Mouse (Mus musculus): ENCODE measurements around the gene Katnb1.

Katnb1 gene

DNA sequence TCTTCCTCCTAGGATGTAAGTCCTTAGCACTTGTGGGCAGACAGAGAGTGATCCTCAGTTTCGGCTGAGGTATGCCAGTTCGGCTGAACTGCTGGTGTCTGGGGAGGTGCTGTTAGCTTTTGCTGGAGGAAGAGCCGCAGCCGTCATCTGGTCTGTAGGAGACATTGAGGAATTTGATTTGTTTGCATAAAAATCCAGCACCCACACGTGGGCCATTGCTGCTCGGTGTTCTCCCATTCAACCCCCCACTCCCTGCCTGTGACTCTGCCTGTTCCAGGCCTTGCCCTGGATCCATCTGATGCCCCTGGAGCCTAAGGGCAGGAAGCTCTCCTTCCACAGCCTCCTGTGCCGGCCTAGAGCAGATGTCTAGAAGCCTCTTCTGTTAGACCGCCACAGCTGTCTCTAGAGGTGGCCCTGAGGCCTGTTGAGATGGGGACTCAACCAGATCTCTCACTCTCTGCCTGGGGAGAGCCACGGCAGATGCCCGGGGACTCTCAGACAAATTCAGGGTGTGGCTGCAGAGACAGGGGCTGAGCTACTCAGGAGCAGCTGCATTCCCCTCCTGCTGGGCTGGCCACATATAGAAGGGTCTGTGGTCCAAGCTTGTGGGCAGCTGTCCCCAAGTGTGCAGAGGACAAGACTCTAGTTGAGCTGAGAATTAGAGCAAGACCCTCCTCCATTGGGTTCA, 3.9 kb downstream of the Katnb1 start:
- DNase-seq: no peak

DNA sequence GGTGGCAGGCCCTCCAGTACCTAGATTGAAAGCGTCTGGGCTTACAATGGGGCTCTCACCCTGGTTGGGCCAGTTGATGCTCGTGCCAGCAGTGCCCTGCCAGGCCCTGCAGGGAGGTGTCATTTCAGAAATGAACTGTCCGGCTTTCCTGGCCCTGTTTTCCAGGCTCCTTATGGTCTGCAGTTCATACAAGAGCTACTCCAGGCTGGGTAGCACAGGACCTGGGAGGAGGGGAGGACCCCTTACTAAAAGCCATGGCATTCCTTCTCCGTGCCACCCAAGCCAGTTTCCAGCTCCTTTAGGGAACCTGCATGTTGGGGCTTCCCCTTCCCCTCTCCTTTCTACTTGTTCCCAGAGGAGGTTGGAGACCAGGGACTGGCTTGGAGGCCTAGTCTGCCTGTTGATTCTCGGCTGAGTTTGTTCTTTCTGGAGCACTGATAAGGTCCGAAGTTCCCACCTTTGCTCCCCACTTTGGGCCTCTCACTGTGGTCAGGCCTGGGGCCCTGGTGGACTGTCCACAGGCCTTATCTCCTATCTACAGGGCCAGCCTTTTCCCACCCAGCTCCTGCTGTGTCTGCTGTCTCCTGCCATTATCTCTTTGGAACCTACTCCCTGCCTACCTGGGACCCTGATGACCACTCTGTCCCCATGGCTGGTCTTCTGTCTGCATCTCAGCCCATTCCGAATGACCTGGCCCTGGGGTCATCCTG, 4.6 kb downstream of the Katnb1 start:
- DNase-seq: no peak

DNA sequence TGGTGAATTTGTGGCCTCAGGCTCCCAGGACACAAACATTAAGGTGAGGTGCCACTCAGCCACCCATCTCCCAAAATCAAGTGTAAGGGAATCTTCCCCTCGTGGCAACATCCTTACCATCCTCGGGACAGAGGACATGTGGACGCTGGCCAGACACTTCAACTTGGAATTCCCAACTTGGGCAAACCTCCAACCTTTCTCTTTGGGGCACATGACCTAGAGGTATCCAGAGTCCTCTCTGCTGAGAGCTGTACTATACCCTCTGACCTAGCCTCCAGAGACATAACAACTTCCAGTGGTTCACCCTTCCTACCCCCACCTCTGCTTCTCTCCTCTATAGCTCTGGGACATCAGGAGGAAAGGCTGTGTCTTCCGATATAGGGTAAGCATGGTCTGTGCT, 12.6 kb downstream of the Katnb1 start:
- DNase-seq: no peak

DNA sequence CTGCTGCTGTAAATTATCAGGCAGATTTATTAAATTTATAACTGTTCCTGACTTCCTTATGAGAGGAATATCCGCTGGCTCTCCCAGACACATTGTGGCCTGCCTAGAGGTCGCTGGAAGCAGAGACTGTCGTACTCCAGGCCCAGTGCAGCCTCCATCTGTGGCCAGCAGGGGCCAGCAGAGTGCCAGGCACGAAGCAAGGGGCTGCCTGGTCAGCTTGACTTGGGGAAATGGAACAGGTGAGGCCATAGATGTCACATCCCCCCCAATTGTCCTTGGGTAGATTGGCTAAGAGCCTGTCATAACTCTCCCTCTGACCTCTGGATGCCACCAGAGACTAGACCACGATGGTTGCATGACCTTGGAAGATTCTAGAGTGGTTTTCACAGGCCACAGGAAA, 18.0 kb downstream of the Katnb1 start:
- peak; percentile 79 for DNase-seq

GRCm38 (mm10) chr8:95101972-95102371, 21.0 kb downstream of the Katnb1 start:
- DNase-seq: no peak

GRCm38 (mm10) chr8:95107306-95107705, 26.3 kb downstream of the Katnb1 start:
- peak; percentile 21 for DNase-seq

- DNase-seq: no peak
Observed at GRCm38 (mm10) chr8:95112594-95112993, 31.6 kb downstream of the Katnb1 start.

DNA sequence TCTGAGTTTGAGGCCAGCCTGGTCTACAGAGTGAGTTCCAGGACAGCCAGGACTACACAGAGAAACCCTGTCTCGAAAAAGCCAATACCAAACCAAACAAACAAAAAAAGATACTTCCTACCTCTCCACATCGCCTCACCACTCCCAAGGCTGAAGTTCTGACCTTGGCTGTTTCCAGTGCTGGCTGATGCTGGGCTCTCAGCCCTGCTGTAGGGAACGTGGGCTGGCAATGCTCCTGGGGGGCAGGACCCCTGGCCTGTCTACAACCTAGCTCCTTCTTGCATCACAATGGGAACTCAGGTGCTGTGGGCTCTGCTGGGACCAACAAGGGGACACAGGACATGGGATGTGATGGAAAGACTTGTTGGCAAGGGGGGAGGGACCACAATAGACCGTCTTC, 32.1 kb downstream of the Katnb1 start:
- no peak for DNase-seq

GRCm38 (mm10) chr8:95113750-95114149, 32.8 kb downstream of the Katnb1 start:
- DNase-seq: peak; percentile 52

GRCm38 (mm10) chr8:95123455-95123854, 42.5 kb downstream of the Katnb1 start:
- DNase-seq: no peak

DNA sequence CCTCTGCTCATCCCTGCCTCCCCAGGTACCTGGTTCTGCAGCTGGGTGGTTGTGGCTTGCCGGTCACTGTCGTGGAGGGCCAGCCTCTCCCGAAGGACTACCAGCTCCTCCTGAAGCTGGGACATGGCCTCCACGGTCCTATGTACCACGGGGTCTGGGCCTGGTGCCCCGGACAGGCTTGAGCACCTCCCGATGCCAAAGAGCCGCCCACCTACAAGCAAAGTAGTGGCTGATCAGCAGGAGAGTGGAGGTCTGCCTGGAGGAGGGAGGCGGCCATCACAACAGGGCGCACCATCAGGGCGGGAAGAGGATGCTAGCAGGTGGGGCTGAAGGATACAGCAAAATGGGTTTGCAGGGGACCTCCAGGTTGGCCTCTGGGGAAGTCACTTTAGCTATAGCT, 45.5 kb downstream of the Katnb1 start:
- DNase-seq: no peak

DNA sequence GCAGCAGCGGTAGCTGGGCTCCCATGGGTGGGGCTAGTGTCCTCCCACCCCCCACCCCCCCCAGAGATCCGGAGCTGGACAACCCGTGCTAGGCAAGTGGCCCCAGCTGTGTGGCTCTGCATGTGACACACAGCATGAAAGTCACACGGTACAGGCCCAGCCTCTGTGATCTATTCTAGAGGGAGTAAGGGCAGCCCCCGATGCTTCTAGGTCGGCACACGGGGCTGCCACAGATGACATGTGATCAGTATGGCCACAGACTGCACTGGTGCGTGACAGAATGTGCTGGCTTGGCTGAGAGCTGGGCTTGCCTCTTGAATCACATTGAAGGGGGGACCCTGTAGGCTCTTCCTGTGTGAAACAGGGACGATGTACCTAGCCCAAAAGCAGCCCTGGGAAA, 46.7 kb downstream of the Katnb1 start:
- no peak for DNase-seq

GRCm38 (mm10) chr8:95128750-95129260, 47.8 kb downstream of the Katnb1 start:
- DNase-seq: no peak

DNA sequence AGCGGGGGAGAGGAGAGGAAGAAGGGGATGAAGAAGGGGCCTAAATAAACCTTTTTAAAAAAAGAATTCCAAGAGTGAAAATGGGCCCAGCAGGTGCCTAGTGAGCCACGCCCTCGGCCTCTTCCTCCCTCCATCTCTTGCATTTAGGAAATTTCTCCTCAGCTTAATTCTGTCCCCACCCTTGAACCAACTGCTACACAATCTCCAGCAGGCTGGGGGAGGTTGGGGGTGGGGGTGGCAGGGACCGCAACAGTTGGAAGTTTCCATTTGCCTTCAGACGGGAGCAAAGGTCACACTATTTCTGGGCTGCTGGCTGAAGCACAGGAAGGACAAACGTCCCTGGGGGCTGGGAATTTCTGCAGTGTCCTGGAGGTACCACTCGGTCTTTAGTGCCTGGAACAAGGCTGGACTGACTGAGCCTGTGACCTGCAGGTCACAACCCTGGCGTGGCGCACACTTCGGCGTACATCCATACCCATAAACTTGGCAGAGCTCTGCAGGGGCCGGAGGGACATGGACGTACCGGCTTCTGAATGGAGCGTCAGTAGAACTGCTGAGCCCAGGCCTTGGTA, 50.1 kb downstream of the Katnb1 start:
- peak; percentile 38 for DNase-seq

DNA sequence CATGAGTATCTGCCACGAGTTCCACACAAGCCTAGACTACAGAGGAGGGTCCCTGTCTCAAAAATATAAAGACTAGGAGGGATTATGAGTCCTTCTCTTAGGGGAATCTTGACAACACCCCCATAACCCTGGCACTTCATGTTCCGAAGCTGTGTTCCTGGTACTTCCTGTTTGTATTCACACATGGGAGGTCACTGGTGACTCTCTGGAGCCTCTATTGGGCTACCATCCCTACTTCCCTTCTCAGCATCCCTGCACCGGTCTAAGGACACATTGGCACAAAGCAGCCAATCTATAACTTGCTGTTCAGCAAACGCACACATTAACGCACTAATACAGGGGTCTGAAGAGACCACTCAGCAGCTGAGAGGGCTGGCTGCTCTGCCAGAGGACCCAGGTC, 51.0 kb downstream of the Katnb1 start:
- no peak for DNase-seq

- no peak for DNase-seq
Observed at GRCm38 (mm10) chr8:95134186-95134585, 53.2 kb downstream of the Katnb1 start.

GRCm38 (mm10) chr8:95135242-95135641, 54.3 kb downstream of the Katnb1 start:
- DNase-seq: no peak

DNA sequence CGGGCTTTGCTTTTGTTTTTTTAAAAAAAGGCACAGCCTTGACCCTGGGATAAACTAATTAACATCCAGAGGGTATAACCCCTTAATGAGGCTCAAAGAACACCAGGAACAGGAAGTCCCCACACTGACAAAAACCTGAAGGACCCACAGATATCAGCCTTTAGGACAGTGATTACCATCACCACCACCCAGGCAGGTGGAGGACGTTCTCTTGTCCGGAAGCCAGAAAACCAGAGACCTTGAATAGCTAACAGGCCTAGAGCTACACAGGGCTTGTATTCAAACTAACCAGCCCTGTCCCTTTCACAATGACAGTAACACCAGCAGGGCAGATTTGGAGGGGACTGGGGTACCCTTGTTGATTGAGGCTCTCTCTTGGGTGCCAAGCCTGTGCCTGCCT, 55.2 kb downstream of the Katnb1 start:
- DNase-seq: no peak

- DNase-seq: no peak
Observed at GRCm38 (mm10) chr8:95137201-95137600, 56.2 kb downstream of the Katnb1 start.

- DNase-seq: peak; percentile 65
Observed at GRCm38 (mm10) chr8:95137641-95138098, 56.7 kb downstream of the Katnb1 start.

DNA sequence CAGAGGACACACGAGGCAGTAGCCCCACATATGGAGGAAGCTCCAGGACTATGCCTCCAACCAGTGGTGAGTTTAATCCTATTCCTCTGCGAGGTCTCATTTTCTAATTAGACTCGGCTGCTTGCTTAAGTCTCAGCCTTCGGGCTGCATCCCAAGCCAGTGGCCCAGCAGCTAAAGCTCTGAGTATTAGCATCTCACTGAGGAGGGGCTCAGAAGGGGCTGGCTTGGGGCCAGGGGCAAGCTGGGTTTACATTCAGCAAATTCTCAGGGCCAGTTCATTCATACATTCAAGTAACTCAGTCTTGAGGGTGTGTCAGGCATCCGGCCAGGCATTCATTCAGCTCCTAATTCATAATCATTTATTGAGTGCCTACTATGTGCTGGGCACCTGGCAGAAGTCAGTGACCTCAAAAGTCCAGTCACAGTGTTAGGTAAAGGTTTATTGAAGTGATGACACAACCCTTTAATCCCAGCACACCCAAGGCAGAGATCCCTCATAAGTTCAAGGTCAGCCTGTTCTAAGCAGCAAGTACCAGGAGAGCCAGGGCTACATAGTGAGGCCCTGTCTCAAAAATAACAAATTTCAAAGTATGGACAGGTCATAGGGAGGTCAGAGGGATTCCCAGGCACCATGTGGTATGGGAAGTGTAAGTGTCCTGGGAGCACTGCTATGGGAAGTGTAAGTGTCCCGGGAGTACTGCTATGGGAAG, 57.5 kb downstream of the Katnb1 start:
- peak; percentile 61 for DNase-seq

DNA sequence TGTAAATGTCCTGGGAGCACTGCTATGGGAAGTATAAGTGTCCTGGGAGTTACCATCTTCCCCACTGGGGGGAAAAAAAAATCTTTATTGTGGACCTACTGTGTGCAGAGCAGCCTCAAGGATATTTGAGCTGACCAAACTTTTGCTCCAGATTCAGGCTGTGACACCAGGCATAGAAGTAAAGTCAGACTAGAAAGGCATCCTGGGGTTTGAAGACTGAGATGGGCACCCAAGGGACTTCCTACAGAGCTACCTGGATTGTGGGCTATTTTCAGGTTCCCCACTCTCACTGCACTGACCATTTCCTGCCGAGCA, 58.0 kb downstream of the Katnb1 start:
- DNase-seq: no peak

DNA sequence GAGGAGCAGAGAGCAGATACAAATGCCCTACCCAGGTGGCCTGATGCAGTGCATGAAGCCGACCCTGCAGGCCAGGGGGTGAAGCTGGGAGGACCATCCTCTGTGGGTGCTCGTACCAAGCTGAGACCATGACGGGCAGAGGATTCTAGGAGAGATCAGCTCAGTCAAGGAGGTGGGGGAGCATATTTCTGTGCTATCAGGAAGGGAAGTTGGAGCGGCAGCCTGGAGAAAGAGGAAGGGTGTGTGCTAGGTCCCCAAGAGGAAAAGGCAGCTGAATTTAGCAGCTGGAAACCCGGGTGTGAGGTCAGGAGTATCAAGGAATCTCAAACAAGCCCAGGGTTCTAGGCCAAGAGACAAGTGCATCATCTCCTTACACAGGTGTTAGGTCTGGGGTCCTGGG, 59.6 kb downstream of the Katnb1 start:
- peak; percentile 27 for DNase-seq

GRCm38 (mm10) chr8:95141026-95141425, 60.0 kb downstream of the Katnb1 start:
- DNase-seq: peak; percentile 43
